Mouse (Mus musculus) natural killer cell, adult 2 months (primary cell): Measurements from ENCODE around the gene Fam104a.
"Not testable (repeated sequence)": the region's sequence is repeated elsewhere in the genome, so short reads cannot be mapped to it uniquely, and the experiment has no call there.

Experiments
- DNase-seq, 2 experiments: peaks; one replicate each; pipeline ENCODE4 v3.0.0; 2022; ENCODE audit warnings: low spot score in 2 of 2

The Fam104a gene

DNA sequence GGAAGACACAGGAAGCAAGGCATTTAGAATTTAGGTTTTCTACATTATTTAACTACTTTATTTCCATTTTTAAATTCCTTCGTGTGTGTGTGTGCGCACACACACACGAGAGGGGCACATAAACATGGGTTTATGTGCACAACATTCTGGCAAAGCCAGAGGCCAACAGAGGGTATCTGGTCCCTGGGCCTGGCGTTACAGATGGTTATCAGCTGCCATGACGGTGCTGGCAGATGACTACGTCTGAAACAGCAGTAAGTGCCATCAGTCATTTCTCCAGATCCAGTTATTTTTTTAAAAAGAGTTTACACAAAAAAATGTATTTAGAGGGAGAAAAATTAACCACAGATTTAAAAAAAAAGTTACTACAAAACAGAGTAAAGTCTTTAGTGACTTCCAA is 17.8 kb downstream of the Fam104a start:
- DNase-seq: no peak

DNA sequence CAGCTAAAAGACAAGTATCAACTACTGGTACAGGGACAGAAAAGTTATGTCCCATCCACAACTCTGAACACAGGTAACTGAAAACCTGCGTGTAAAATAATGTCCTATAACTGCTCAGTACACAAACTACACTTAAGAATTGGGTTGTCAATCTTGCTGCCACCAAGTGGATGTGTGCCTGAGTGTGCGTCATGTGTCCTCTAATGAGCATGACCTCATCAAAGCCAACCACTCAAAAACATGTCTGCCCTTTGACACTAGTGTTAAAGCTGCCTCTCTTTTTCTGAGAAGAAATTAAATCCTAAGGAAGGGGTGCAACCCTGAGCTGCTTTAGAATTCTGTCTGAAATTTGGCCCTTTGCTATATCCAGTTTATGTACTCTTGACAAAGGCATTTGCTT is 19.7 kb downstream of the Fam104a start:
- no peak for DNase-seq

DNA sequence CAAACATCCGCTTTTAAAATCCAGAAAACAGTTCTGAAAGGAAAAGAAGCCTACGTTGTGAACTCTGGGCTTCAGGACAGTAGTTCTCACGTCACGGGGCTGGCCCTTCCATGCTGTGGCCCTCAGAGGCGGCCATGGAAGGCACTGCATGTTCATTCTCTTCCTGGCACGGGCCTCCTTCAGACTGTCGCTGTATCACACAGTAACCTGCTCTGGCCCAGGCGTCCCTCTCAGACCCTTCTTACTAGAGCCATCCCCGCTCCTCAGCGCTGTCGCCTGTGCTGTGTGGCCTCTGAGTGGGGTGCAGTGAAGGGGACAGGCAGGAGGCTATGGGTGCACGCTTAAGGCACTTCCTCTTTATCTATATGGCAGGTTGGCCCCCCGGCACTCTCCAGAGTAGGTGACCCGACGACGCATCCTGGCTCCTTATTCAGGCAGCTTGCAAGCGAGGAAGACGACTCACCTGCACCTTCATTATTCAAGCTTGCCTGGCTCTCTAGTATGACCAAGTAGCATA is 22.1 kb downstream of the Fam104a start:
- DNase-seq: no peak

DNA sequence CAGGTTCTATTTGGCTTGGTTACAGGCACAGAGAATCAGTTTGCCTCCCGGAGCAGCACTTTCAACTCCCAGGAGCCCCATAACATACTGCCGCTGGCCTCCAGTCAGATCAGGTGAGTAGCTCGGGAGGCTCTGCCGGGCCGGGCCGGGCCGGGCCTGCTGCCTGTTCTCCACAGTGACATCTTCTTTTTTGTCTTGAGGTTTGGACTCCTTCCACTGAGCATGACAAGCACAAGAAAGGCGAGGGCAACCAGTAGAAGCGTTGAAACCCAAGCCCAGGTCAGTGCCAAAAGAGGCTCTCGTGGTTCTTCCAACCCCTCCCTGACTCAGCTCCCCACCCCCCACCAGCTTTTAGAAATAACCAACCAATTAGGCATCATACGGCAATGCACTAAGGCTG is 23.0 kb downstream of the Fam104a start:
- no peak for DNase-seq

DNA sequence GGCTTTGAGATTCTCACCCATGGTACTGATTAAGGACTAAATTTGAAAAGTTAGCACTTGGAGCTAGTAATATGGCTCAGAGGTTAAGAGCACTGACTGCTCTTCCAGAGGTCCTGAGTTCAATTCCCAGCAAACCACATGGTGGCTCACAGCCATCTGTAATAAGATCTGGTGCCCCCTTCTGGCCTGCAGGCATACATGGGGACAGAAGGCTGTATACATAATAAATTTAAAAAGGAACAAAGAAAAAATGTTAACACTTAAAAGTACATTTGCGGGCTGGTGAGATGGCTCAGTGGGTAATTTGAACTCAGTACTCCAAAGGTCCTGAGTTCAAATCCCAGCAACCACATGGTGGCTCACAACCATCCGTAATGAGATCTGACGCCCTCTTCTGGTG is 23.7 kb downstream of the Fam104a start:
- not testable (repeated sequence) for DNase-seq

DNA sequence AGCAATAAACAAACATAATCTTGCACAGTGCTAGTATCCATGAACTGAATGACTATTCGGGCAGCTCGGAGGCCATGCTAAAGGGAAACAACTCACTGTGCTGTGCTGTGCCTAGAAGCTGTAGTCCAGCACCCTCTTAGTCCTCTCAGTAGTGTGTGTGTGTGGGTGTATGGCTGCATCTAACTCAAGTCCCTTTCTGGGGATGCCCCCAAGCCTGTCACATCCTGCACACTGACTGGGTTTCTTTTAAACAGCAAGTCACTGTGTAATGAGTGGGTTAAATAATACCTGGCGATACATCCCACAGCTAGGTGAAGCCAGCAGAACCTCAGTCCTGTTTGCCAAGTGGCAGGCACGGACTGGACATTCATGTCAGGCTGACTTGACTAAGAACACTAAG is 25.2 kb downstream of the Fam104a start:
- no peak for DNase-seq

DNA sequence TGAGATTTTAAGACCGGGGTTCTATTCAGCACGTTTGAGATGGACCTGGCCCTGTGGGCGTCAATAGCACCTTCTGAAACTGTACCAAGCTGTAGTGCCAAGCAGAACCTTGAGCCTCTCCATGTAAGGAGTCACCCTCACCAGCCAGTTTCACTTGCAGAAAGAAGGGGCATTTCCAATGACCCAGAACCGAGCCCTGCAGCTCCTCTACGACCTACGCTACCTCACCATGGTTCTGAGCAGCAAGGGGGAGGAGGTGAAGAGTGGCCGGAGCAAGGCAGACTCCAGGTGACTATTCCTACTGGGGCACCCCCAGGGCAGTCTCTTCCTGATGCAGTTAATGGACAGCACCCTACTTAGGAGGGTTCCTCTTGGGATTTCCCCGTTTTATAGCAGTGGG is 25.6 kb downstream of the Fam104a start:
- DNase-seq: no peak

DNA sequence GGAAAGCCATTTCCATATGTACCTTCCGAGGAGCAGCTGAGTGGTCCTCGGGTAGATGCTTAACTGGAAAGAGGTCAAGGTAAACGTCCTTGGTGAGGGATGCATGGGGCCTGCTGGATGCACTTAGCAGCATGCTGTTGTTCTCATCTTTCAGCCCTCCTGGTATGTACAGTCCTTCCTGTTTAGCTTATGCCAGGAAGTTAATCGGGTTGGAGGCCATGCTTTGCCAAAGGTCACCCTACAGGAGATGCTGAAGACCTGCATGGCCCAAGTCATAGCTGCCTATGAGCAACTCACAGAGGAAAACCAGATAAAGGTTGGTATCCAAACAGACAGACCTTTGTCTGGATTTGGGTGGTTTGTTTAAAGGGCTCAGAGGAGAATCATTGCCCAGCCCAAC is 26.7 kb downstream of the Fam104a start:
- DNase-seq: no peak

DNA sequence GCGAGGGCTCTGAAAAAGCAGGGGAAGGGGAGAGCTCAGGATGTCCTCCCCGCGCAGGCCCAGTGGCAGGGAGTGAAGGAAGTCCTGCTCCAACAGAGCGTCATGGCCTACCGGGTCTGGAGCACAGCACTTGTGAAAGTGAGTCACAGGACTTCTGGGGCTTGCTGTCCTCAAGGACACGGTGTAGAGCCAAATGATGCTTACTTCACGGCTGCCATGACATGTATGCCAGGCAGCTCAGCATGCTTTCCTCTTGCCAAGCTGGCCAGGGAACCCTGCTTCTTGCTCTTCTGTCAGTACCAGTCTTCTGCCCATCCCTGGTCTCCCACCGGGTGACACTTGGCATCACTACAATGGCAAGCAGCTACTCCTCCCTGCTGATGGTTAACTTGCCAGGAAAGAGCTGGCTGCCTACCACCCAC is 27.4 kb downstream of the Fam104a start:
- DNase-seq: no peak

DNA sequence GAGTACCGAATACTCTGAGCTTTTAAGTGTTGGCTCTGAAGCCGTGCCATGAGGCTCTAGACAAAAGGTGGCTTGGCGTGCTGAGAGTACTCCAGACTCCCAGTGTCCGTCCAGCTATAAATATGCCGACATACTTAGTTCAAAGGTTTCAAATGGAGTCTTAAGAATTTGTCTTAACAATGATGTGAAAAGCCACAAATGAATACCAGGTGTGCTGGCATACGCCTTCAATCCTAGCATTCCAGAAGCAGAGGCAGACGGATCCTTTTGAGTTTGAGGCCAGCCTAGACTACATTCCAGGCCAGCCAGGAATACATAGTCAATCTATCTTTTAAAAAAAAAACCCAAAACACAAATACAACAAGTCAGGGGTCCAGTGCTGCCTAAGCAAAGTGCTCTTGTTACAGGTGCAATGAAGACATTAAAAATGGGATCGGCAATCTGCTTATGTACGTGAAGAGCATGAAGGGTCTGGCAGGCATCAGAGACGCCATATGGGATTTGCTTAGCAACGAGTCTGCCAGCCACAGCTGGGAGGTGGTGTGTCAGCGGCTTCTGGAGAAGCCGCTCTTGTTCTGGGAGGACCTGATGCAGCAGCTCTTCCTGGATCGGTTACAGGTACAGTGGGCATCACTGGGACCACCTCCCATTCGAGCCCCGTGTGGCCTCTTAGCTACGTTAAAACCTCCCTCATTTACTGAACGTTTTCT is 29.2 kb downstream of the Fam104a start:
- DNase-seq: no peak

DNA sequence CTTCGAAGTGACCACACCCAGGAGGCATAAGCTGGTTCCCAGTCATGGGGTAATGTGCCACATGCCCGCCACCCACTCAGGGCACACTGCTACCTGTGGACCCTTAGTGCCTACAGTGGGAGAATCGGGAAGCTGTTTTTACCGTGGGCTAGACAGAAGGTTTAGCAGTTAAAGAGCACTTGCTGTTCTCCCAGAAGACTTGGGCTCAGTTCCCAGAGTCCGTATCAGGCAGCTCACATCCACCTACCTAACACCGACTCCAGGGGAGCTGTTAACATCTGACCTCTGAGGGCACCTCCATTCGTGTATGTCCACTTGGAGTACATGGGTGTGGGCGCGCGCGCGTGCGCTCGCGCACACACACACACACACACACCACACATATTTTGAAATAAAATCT is 29.9 kb downstream of the Fam104a start:
- DNase-seq: no peak

DNA sequence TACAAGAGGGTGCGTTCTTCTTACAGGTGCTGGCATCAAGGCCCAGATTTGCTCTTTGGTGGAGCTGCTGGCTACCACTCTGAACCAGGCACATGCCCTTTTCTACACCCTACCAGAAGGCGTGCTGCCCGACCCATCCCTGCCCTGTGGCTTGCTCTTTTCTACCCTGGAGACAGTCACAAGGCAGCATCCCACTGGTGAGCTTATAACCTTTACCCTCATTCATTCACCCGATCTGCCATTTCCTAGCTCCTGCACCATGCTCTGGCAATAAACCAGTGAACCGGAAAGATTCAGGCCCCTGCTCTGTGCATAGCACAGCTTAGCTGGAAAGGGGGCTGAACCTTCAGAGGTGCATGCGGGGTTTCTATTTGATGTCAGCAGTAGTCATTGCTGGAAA is 31.4 kb downstream of the Fam104a start:
- no peak for DNase-seq

DNA sequence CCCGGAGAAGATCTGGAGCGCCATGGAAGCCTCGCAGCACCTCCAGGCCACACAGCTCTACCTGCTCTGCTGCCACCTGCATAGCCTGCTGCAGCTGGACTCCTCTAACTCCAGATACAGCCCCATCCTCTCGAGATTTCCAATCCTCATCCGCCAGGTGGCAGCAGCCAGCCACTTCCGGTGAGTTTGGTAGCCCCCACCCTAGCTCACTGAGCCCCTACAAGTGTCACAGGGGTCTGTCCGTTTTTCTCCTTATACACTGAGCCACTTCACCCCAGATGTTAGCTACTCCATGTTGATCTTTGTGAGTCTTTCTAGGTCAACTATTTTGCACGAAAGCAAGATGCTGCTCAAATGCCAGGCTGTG is 32.1 kb downstream of the Fam104a start:
- DNase-seq: no peak

DNA sequence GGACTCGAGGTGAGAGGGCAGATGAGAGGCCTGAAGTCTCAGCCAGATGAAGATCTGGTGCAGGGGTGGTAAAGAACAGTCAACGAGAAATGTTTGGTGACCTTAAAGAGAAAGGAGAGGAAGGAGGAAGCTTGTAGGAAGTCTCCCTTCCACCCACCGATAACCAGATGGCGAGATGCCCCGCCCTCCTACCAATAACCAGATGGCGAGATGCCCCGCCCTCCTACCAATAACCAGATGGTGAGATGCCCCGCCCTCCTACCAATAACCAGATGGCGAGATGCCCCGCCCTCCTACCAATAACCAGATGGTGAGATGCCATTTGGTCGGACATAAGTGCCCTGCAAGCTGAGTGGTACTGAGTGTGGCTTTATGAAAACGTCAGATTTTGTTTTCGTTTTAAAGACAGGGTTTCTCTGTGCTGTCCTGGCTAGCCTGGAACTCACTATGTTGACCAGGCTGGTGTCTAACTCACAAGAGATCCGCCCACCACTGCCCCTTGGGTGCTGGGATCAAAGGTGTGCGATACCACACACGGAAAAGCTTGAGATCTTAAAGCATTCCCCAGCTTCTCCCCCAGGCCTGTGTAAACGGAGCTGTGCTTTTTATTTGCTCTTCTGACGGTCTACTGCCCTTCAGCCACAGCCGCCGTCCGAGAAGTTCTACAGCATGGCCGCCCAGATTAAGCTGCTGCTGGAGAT is 32.6 kb downstream of the Fam104a start:
- peak in 1 of 2 experiments; percentile 17 for DNase-seq

DNA sequence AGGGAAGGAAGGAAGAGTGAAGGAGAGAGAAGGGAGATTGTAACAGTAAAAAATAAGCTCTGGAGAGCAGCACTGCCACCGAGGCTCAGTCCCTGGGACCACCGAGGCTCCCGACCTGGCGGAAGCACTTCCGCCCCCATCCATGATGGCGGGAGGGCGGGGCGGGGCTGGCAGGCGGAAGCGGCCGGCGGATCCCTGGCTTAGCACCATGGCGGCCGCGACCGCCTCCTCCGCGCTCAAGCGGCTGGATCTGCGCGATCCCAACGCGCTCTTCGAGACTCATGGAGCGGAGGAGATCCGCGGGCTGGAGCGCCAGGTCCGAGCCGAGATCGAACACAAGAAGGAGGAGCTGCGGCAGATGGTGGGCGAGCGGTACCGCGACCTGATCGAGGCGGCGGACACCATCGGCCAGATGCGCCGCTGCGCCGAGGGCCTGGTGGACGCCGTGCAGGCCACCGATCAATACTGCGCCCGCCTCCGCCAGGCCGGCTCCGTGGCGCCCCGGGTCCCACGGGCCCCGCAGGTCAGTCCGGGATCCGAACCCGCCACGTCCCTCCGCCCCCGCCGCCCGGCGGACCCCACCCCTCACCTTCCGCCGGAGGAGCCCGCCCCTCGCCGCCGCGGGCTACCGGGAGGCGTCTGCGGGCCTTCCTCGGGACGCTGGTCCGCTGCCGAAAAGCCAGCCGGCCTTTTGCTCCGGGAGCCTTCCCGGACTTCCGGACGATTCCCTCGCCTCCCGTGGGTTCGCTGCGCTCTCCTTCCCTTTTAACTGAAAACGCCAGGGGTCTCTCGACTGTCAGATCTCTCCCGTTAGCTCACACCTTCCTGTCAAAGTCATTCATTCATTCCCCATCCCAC is 34.4 kb downstream of the Fam104a start, which contains the start of gene Slc39a11:
TSS of gene Slc39a11 (minus strand) at position 727 of the 858 bp plus-strand sequence.
- DNase-seq: peak; percentile 42 to 57

DNA sequence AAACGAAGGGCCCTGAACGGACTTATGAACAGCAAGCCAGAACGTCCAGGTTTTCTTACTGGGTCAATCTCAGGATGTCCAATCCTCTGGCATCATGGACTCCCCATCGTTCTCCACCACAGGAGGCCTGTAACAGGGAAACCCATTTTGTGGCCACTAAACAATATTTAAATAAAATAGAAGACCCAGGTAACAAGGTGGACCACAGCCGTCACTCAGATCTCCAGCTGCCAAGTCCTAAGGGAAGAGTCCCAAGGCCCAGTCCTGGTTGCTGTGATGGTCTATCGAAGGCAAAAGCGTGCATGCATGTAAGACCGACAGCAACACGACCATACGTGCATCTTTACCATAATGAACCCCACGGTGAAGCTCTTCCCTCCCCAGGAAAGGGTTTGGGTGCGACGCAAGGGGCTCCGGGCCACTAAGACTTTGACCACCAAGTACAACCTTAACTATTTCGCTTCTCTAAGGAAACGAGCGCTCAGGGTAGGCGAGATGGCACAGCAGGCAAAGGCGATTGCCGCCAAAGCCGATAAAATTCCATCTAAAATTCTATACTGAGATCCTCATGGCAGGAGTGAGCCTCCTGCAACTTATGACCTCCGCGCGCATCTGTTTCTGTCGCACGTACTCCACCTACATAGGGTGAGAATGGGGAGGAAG is 35.1 kb downstream of the Fam104a start, which contains the start of gene Cog1:
TSS of gene Cog1 (plus strand) at position 480 of the 663 bp plus-strand sequence.
- no peak for DNase-seq

DNA sequence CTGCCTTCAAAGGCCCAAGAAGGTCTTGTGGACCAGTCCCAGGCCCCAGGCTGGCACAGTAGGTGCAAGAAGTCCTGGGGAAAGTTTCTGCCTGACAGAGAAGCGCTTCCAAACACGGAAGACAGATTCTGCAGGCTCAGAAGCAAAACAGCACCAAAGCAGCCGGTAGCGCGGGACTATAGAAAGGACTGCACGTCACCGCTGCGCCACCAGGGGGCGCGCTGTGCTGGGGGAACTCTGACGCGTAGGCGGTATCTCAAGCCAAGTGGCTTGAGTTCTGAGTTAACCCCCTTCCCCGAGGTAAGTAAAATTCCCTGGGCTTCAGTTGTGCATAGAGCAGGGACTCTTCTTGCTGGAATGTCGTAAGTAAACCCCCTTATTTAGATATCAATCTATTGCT is 35.8 kb downstream of the Fam104a start:
- peak; percentile 71 to 81 for DNase-seq

DNA sequence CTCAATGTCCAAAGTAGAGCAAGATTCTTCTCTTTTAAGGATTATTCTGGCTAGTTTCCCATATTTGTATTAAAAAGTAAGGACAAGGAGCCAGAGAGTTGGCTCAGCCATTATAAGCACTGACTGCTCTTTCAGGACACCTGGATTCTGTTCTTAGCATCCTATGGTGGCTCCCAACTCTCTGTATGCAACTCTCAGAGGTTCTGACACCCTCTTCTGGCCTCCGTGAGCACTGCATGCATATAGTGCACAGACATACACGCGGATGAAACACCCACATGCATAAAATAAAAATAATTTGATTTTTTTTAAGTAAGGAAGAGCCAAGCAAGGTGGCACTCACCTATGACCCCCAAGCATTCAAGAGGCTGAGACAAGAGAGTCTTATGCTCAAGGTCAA is 38.8 kb downstream of the Fam104a start:
- no peak for DNase-seq

DNA sequence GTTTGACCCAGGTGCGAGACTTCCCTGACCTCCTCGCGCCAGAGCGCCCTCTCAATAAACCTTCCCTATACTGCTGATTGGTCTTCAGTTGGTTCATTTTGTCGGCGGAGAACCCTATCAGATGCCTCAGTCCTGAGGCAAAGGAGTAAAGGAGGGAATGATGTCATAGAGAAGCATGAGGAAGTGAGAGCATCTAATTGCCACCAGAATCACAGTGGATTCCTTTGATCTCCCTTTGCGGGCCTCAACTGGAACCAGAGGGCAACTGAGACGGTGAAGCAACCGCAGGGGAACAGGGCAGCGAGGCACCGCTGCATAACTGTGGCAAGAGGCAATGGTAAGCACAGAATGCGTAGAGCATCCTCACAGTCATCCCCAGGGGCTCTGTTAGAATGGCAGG is 45.3 kb downstream of the Fam104a start:
- no peak for DNase-seq

DNA sequence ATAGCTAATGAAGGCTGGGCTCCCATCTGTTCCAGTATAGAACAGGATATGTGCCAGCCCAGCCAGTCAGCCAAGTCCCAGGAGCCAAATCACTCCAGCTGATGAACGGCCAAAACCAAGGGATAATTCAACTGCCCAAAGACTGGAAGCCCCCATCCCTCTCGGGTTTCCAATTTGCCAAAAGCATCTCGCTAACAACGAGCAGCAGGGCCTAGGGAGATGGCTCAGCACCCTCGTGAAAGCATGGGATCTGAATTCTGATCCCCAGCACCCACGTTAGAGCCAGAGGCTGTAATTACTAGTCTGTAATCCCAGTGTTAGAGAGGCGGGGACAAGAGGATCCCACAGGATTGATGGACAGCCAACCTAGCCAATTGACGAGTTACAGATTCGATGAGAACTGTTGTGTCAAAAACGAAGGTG is 49.2 kb downstream of the Fam104a start:
- no peak for DNase-seq

DNA sequence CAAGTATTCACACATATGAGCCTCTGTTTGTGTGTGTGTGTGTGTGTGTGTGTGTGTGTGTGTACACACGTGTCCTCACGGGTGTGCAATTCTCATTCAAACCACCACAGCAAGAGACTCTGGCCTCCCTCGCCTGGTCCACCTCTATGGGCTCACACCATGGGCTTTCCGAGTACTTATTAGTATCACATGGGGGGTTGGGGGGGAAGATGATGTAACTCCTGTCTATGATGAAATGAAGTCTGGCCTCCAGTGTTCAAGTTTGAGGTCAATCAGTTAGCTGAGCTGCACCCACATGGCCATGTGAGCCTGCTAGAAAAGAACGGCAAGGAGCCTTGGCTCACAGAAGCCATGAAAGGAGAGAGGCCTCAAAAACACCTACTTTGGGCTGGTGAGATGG is 50.6 kb downstream of the Fam104a start:
- no peak for DNase-seq

DNA sequence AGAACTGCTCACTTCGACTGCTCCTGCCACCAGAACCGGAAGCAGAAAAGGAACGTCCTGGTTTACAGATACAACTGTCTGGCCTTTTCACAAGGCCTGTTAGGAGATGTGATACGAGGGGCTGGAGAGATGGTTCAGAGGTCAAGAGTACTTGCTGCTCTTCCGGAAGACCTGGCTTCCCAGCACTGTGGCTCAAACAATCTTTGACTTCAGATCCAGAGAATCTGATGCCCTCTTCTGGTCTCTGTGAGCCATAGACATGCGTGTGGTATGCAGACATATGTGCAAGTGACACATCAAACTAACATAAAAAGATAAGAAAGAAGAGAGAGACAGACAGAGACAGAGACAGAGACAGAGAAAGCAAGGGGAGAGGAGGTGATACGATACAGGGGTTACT is 51.7 kb downstream of the Fam104a start:
- DNase-seq: no peak
